Mouse (Mus musculus): ENCODE data around the gene Cacnb1.

DNA sequence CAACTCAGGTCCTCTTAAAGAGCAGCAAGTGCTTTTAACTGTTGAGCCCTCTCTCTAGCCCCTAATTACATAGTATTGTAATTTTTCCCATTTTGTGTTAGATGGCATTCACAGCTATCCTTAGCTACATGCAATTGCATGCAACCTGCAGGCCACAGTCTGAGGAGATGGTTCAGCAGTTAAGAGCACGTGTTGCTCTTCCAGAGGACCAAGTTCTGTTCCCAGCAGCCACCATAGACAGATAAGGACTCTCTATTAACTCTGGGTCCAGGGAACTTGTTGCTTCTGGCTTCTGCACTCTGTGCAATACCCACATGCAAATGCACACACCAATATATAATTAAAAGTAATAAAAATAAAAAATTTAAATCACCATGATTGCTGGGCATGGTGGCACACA is 26.1 kb downstream of the Cacnb1 start:
- TF ChIP-seq POLR2A (IDR thresholded peaks at IDR 0.05; ENCODE audit: low read depth, low read length), result no peak
- TF ChIP-seq CTCF (IDR thresholded peaks at IDR 0.05; ENCODE audit: extremely low read depth, insufficient read depth, insufficient read length, insufficient replicate concordance), result no peak

Measured in spleen, adult 2 months (tissue).